Mouse (Mus musculus) small intestine, adult 2 months (tissue): ENCODE data around the gene Hephl1.

Source experiments
- CTCF ChIP-seq: fragments of 200-500 bp; IDR thresholded peaks from 2 replicates; pipeline ENCODE4 v1.5.1; 2012; ENCODE audit warnings: low read depth, mild to moderate bottlenecking, control low read depth, inconsistent platforms, low read length, moderate library complexity, mixed read lengths; ENCODE audit not compliant: insufficient replicate concordance, insufficient read length; ENCODE audit errors: extremely low read depth
- POLR2A ChIP-seq: fragments of 200-500 bp; IDR thresholded peaks from 2 replicates; pipeline ENCODE4 v1.6.1; 2012; ENCODE audit warnings: low read depth, mild to moderate bottlenecking, control low read depth, inconsistent platforms, low read length, moderate library complexity

- TF ChIP-seq CTCF (no peak), POLR2A (no peak)
Observed at GRCm38 (mm10) chr9:15068686-15069295, 43.1 kb downstream of the Hephl1 start.
